Mouse (Mus musculus): ENCODE data around the gene Sema4b.

- TF ChIP-seq EP300 (IDR thresholded peaks at IDR 0.05; ENCODE audit: low read depth in 1 of 2, low read length in 2 of 2) (no peak), POLR2A (IDR thresholded peaks at IDR 0.05; ENCODE audit: control insufficient read depth in 1 of 2, insufficient read depth in 1 of 2, low read depth in 1 of 2, low read length in 2 of 2, poor library complexity in 1 of 2) (no peak), POLR2AphosphoS2 (IDR thresholded peaks at IDR 0.05; ENCODE audit: low read length) (no peak), E2F4 (IDR thresholded peaks at IDR 0.05; ENCODE audit: borderline replicate concordance, low read depth, low read length) (no peak), CTCF (IDR thresholded peaks at IDR 0.05 in 2 of 3, conservative IDR thresholded peaks at IDR 0.05 in 1 of 3; ENCODE audit: control insufficient read depth in 1 of 3, insufficient read depth in 1 of 3, low read depth in 2 of 3, low read length in 3 of 3, poor library complexity in 1 of 3, severe bottlenecking in 1 of 3) (no peak), ZKSCAN1 (IDR thresholded peaks at IDR 0.05; ENCODE audit: low read depth, low read length) (no peak), TBP (IDR thresholded peaks at IDR 0.05; ENCODE audit: low read depth, low read length) (no peak)
Measured at GRCm38 (mm10) chr7:80158496-80159268, 28.0 kb upstream of the Sema4b start.

Data from MEL (cell line).